Mouse (Mus musculus) layer of hippocampus, adult 9-10 months (tissue): ENCODE results near the gene Acvr2b.
A peak's percentile ranks its signal among the peaks of the same experiment; 100 is the strongest.
"Not testable (repeated sequence)": the region's sequence is repeated elsewhere in the genome, so short reads cannot be mapped to it uniquely, and the experiment has no call there.

Experiments used
- DNase-seq: peaks from one replicate; pipeline ENCODE4 v3.0.0; 2022; ENCODE audit warnings: low spot score

Acvr2b gene

DNA sequence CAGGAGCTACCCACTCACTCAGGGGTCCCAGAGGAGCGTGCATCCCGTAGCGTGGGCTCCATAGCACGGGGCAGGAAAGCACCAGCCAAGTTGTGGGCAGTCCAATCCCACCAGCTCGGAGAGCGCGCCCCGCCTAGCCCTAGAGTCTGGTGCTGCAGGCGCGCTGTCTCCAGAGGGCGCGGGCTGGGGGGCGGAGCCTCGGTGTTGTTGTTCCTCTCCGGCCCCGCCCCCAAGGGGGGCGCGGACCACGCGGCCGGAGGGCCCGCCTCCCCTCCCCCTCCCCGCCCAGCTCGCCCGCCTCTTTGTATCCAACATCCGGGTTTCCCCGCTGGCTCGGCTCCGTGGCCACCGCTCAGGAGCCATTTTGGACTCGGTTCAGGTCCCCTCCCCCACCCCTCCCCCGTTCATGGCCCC, at the start of gene Acvr2b:
Gene Acvr2b (plus strand): TSS at position 318 of the 414 bp plus-strand sequence.
- peak; percentile 68 for DNase-seq

- DNase-seq, result no peak
Measured at GRCm38 (mm10) chr9:119353926-119354325, 48.0 kb upstream of the Acvr2b start.

DNA sequence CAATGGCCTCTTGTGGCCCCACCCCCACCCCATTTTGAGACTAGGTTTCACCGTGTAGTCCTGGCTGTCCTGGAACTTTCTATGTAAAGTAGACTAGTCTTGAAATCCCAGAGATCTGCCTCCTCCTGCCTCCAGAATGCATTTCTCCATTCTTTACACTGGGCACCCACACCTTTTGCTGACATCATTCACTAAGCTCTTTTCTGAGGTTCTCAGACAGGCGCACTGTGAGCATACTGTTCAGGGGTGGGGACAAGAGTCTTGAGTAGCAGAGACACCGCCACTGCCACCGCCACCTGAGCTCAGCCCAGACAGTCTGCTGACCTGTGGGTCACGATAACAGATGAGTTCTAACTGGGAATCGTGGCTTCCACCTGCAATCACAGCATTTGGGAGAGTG, 46.0 kb upstream of the Acvr2b start:
- no peak for DNase-seq

GRCm38 (mm10) chr9:119357331-119358057, 44.4 kb upstream of the Acvr2b start, which contains the start of gene Xylb:
Gene Xylb (plus strand): TSS chr9:119357381.
- DNase-seq, result peak; percentile 70

DNA sequence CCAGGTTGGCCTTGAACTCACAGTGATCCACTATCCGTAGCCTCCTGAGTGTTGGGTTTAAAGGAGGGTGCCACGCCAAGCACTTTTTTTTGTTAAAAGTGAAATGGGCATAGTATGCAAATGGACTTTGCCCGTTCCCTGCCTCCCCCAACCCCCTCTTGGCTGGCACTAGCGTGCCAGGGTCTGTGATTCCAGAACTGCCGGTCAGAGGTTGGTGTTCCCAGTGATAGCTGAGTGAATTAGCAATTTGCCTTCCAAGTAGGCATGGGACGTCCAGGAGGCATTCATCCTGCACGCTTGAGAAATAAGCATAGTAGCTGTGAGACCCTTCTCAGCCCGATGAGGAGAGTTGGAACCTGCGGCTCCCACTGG, 43.9 kb upstream of the Acvr2b start:
- no peak for DNase-seq

- no peak for DNase-seq
Measured at GRCm38 (mm10) chr9:119361416-119361815, 40.5 kb upstream of the Acvr2b start.

- no peak for DNase-seq
Measured at GRCm38 (mm10) chr9:119363229-119363628, 38.7 kb upstream of the Acvr2b start.

DNA sequence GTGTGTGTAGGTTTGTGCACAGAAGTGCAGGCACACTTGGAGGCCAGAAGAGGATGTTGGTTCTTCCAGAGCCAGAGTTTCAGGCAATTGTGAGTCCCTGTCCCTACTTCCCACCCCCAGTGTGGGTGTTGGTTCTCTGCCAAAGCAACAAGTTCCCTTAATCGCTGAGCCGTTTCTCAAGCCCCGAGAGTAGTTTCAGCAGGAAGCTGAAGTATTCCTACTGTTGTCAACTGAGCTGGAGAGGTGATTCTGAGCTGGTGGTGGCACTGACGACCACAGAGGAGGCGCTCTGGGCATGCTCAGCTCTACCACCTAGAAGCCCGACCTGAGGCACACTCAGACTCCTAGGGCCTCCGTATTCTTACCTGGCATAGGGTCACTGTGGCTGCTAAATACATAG, 36.6 kb upstream of the Acvr2b start, which contains the start of gene Slc22a14:
Gene Slc22a14 (minus strand): TSS at position 270 of the 400 bp plus-strand sequence.
- DNase-seq, result no peak

GRCm38 (mm10) chr9:119368367-119368766, 33.6 kb upstream of the Acvr2b start:
- no peak for DNase-seq

GRCm38 (mm10) chr9:119370770-119371169, 31.1 kb upstream of the Acvr2b start:
- not testable (repeated sequence) for DNase-seq

GRCm38 (mm10) chr9:119371251-119371650, 30.7 kb upstream of the Acvr2b start:
- DNase-seq, result no peak

- no peak for DNase-seq
Measured at GRCm38 (mm10) chr9:119375008-119375407, 26.9 kb upstream of the Acvr2b start.

DNA sequence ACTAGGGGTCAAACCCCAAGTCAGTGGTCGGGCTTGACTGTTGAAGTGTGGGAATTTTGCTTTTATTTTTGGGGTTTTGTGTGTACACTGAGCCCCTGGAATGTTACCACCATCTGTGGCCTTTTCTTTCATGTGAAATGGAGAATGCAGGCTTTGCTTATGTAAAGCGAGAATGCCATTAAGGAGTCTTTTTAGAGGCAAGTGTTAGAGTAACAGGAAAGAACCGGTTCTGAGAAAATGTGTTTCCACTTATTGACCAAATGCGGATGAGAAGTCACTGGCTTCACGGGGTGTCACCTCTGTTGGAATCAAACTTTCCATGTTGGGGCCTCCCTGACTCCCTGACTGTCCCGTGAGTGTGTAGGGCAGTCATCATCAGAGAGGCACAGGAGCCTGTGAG, 26.4 kb upstream of the Acvr2b start:
- DNase-seq, result no peak

- DNase-seq, result no peak
Measured at GRCm38 (mm10) chr9:119378231-119378630, 23.7 kb upstream of the Acvr2b start.

DNA sequence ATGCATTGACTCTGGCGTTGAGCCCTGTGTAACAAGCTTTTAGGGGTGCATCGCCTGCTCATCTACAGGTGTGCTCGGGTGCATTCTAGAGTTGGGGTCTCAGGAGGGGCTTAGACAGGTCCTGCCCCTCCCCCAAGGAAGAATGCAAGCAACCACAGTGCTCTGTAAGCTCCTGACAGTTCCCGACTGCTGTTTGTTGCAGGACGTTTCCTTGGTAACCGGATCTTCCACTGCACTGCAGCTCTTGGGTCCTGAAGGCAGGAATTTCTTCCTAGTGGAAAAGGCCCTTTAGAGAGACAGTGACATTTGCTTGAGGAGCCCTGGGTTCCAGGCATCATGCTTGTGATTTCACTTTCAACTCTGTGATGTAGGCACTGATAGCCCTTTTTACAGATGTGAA, 19.3 kb upstream of the Acvr2b start:
- DNase-seq, result no peak

- DNase-seq, result no peak
Measured at GRCm38 (mm10) chr9:119388956-119389355, 13.0 kb upstream of the Acvr2b start.

- DNase-seq, result no peak
Measured at GRCm38 (mm10) chr9:119390214-119390613, 11.7 kb upstream of the Acvr2b start.

- no peak for DNase-seq
Measured at GRCm38 (mm10) chr9:119394808-119395207, 7.1 kb upstream of the Acvr2b start.

DNA sequence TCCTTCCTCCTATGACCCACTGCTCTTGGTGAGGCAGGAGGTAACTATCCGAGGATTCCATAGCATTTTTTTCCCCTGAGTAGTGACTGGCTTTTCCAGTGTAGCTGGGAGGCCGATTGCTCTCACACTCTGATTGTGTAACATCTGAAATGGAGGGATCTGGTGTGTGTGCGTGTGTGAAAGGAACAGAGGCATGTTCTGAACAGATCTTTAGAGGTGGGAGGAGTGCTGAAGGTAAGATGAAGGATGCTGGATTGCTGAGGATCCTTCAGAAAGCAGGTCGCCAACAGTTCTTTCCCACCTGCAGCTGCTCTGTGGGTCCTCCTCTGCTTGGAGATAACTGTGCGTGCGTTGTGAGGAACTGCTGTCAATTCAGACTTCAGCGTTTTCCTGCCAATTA, 567 bp upstream of the Acvr2b start:
- no peak for DNase-seq

DNA sequence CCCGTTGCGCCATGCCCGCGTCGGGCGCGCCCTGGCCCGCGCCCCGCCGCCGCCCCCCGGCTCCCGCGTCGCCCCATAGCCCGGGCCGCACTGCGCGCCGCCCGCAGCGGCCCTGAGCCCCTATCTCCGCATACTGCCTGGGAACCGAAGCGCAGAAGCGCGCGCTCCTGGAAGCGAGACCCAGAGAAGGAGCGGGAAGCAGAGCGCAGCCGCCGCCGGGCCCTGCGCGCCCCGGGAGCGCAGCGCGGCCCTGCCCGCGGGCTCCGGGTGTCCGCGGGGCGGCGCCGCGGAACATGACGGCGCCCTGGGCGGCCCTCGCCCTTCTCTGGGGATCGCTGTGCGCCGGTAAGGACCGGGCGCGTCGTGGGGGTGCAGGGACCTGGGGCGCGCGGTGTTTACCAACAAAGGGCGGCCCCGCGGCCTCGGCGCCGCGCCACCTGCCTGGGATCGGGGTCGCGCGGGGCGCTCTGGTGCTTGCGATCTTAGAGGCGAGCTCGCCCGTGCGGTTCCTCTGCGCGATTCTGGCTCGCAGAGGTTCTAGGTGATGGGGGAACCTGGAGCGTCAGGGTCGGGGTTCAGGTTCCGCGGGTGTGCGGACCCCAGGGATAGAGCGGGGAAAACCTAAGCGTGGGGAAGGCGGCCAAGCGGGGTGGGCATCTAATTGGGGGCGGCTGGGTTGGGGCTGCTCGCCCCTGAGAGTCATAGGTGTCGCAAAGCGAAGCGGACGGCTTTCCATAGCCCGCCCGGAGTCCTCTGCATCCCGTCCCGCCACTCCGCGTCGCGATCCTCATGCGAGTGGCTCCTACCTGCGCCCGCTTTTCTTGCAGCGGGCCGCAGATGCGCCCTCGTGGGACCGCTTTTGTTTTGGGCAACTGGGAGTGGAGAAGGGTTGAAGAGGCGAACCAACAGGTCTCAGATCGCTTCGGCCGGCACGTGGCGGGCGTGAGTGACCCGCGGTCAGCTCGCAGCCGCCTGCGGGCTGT, 626 bp downstream of the Acvr2b start:
- no peak for DNase-seq

DNA sequence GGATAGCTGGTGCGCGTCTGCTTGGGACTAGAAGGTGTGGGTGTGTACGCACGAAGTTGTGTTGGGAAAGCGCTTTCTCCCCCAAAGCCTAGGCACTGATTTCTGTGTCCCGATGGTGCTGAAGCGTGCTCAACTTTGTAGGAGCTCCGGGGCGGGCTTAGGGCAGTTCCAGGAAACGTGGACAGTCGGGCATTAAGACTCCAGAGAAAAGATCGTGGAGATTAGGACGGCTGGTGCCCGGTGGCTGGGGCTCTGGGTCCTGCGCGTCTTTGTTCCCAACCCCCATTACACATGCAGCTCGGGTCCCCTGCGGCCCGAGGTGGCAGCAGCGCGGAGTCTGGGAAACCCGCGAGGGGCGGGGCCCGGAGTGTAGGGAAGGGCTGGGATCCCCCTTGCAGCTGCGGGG, 1.3 kb downstream of the Acvr2b start:
- DNase-seq, result no peak

- DNase-seq, result no peak
Measured at GRCm38 (mm10) chr9:119404090-119404489, 2.2 kb downstream of the Acvr2b start.

DNA sequence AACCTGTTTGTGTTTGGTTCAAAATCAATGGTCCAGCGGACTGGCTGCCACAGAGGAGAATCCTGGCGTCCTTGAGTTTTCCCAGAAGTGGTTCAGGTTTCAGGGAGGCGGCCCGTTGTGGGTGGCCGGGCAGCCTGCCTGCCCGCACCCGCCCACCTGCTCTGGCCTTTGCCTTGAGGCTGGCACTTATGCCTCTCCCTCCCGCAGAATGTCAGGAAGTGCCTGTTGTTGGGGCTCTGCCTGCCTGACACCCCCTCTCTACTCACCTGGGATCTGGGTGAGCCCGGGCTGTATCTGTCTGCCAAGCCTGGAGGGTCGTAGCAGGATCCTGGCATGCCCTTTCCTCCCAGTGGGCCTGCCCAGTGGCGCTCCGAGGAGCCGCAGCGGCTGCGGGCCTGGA, 6.0 kb downstream of the Acvr2b start:
- no peak for DNase-seq
